ENCODE assay signal across 34 mouse cellular contexts in the genomic region with DNA sequence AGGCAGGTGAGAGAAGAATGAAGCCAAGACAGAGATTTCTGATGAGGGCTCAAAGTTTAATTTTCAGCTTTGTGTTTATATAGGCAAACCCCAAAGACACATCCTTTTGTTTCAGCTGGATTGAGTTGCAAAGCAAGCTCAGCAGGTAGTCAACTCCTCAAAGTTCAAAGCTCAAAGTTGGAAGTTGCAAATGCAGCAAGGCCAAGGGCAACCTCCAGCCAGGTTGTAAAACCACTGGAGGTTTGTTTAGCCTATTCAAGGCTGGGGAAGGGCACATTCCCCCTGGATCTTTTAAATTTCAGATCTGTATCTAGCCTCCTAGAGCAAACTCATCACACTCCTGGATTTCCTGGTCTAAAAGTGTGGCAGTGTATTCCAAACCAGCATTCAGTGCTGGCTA. TPM values are rescaled to one million over a fixed set of nuclear protein-coding genes. Genes with fewer than 3 reads are reported as not detected.
"Had no signal": no experiment of that assay in that cellular context is flagged by ENCODE, and none has a peak within 500 bp of the region (broad histone marks: within the 10 kb centered on the region; RNA-seq: fewer than 3 reads in every experiment).

No protein-coding gene starts in this region.

RNA-seq across cellular contexts. Expression of a gene that starts 54.6 kb away (rescaled TPM):
- total RNA-seq: gastrocnemius, adult 2 months; gastrocnemius, postnatal 10 days; gastrocnemius, postnatal 25 days; gastrocnemius, postnatal 4 days; granulocyte monocyte progenitor cell, adult 5-6 weeks; heart, adult 18-20 months; heart, adult 8-10 months; heart, postnatal 10 days; heart, postnatal 25 days; heart, postnatal 4 days; layer of hippocampus, adult 2 months; layer of hippocampus, postnatal 10 days; layer of hippocampus, postnatal 25 days; left cerebral cortex, adult 2 months; left cerebral cortex, postnatal 14 days; left cerebral cortex, postnatal 36 days had no signal
- polyA plus RNA-seq: heart, embryonic 10.5 days; heart, embryonic 12.5 days; heart, embryonic 14.5 days; heart, embryonic 16.5 days; hindbrain, embryonic 10.5 days; hindbrain, embryonic 12.5 days; hindbrain, embryonic 14.5 days; hindbrain, embryonic 16.5 days; inflammation-experienced regulatory T-cells, adult 6 months; intestine, embryonic 16.5 days; kidney, embryonic 15.5 days; kidney, postnatal 0 days; limb, embryonic 10.5 days; limb, embryonic 12.5 days; limb, embryonic 14.5 days; liver, embryonic 11.5 days; liver, embryonic 13.5 days; liver, embryonic 15.5 days had no signal
